Mouse (Mus musculus): ENCODE data around the gene Sh3pxd2a. TPM values are rescaled to one million over a fixed set of nuclear protein-coding genes. Genes with fewer than 3 reads are reported as not detected.

Gene Sh3pxd2a
- total RNA-seq, 2 experiments from 2014 or later = 31.8 to 32.4 TPM

DNA sequence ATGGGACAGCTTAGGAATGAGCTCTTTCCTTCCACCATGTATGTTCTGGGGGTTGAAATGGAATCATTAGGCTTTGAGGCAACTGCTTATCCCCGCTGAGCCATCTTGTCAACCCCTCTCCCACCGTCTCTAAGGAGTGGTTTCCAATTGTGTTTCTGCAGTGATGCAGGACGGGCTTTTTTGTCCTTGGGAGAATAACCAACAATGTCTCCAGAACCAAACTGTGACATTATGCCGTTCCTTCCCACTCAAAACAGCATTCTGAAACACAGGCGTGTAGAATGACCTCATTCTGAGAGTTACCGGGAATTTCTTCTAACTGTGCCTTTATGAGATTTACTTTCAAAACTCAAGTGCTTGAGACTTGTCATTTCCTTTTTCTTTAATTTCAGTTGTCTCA, 28.2 kb upstream of the Sh3pxd2a start:
- DNase-seq (ENCODE audit: low spot score in 2 of 2) = no peak

DNA sequence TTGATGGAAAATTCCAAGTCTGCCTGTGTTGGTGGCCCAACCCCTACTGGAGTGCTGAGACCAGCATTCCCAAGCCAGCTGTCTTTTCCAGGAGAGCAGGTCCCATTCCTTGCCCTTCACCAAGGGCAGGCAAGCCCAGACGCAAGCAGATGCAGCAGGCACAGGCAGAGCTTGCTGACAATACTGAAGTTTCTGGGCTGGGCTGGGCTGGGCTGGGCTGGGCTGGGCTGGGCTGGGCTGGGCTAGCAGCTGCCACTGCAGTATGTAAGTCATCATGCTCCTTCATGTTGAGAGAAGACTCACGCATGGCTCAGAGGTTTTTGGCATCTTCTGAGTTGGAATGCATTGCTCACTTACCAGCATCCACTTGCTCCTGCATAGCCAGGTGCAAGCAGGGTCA, 27.7 kb upstream of the Sh3pxd2a start:
- DNase-seq (ENCODE audit: low spot score in 2 of 2) = no peak

DNA sequence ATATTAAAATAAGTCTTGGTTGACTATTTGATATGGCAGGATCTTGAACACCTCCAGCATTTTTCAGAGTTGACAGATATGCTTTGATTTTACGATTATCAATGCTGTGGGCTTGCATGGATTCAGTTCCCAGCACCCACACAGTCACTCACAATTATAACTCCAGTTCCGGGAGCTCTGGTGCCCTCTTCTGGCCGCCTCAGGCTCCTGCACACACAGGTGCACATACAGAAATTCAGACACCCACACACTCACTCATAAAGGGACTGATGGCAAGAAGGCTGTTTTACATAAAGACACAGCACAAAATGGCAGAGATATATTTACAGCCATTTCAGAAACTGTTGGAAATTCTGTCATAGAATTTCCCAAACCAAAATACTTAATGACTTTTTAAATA, 25.0 kb upstream of the Sh3pxd2a start:
- no peak for DNase-seq (ENCODE audit: low spot score in 2 of 2)

DNA sequence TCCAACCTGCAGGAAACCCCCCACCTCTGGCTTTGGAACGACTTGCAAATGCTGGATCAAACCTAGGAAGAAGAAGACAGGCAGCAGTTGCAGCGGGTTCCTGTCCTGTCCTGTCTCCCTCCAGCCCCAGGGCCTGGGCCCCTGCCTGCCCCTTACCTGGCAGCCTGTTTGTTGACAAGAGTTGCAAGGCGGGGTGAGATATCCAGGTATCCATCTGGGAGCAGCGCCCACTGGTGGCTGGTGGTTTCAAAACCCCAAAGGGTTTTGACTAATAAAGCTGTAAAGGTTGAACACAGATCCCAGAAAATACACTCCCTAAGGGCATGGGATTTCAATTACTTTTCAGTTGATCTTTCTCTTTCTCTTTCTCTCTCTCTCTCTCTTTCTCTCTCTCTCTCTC, 24.0 kb upstream of the Sh3pxd2a start:
- DNase-seq (ENCODE audit: low spot score in 2 of 2) = no peak

DNA sequence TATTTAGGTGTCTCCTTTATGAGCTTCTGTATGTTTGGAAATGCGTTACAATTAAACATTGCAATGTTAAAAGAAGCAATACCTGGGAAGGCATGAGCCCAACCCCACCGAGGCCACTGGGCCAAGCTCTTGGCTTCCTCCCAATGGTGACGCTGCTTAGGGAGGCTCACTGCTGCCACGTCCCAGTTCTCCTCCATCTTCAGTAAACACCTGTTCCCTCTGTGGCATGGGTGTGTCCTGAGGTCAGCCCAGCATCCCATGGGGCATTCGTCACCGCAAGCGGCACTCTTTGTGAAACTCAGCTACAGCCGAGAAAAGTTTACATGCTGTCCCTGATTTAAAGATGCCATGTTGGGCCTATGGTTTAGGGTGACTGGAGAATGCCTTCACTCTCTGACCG, 23.4 kb upstream of the Sh3pxd2a start:
- DNase-seq (ENCODE audit: low spot score in 2 of 2) = no peak

DNA sequence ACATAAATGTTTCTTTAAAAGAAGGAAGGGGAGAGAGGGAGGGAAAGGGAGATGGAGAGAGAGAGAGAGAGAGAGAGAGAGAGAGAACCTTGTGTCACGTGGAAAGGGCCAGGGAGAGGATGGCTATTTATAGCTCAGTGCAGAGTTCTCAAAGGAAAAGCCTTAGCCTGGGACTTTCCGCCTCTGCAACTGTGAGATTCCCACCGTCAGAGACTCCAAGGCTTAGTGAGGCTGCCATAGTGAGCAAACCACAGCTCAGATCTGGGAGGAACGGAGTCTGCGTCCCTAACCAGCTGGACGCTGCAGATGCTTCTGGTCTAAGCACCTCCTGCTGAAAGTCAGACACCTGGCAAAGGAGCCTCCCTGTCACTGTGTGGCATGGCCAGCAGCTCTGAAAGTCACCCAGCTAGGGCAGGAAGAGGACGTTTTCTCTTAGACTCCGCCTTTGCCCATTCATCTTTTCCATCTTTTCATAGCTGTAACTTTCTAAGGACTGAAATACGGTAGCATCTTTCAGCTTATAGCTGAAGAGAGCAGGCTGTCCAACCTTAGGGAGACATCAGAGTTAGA, 21.9 kb upstream of the Sh3pxd2a start:
- DNase-seq (ENCODE audit: low spot score in 2 of 2) = no peak

DNA sequence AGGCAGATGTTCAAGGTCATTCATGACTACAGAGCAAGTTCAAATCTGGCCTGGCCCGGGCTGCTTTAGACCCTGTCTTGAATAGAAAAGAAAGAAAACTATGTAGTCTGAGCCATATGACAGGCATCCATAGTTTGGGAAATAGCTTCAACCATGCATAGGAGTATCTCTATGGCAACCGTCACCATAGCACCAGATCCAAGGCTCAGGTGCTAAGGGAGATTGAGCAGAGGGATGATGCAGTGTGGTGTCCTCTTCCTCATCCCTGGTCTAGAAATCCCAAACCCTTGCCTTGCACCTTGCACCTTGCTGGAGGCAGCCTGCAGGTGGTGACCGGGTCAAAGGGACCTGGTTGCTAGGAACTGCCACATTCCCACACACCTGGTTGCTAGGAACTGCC, 19.9 kb upstream of the Sh3pxd2a start:
- DNase-seq (ENCODE audit: low spot score in 2 of 2) = peak; percentile 49 to 58

DNA sequence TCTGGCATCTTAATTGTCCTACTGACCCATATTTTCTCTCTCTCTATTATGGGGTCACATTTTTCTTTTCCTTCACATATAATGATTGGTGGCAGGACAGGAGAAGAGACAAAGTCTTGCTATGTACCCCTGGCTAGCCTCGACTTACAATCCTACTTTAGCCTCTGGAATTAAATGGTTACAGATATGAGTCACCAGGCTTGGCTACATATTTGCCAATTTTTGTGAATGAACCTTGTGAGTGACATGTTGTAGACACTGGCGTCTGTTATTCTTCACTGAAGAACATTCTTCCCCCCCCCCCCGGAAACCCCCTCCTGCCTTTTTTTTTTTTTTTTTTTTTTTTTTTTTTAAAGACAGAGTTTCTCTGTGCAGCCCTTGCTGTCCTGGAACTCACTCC, 19.1 kb upstream of the Sh3pxd2a start:
- DNase-seq (ENCODE audit: low spot score in 2 of 2) = no peak

DNA sequence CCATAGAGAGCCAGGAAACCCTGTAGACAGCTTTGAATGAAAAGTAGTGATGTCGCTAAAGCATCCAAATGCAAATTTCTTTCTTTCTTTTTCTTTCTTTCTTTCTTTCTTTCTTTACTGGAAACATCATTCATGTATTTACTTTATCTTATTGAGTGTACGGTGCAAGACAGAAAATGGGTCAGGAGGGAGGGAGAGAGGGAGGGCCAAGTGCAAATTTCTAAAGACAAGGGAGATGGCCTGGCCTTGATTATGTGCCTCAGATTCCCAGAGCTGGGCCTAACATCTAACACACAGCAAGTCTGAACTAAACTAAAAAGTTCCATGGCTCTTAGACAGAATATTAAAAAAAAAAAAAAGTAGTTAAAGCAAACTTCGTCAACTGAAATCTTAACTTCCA, 9.3 kb upstream of the Sh3pxd2a start:
- DNase-seq (ENCODE audit: low spot score in 2 of 2) = no peak

DNA sequence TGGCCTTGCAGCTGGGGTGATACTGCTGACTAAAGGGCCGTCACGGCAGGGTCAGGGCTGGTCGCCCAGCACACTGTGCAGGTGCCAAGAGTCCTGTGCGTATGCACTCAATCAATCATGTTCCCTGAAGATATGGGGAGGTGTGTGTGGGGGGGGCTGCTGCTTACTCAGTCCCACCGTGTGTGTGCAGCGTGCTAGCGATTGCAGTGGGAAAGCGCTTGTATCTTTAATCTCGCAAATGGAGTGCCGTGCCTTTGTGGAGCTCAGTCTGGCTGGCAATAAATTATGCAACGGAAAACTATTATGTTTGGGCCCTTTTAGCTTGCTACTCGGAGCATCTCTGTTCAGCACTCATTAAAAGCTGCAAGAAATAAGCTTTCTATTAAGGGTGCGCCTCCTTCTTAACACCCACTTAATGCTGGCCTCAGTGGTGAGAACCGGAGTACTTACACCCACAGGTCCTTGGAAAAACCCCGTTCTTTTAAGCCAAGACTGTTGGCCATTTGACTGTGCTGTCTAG, 8.7 kb upstream of the Sh3pxd2a start:
- DNase-seq (ENCODE audit: low spot score in 2 of 2) = no peak

DNA sequence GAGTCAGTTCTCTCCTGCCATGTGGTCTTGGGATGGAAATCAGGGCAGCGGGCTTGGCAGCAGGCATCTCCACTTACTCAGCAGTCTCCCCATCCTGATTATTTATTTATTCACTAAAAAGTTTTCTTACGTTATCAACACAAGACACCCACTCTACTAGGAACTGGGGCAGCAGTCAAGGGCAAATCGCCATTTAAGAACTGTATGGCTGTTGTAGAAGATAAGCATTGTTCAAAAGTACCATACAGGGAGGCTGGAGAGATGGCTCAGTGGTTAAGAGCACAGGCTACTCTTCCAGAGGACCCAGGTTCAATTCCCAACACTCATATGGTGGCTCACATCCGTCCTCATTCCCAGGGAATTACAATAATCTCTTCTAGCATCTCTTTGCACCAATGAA, 7.6 kb upstream of the Sh3pxd2a start:
- DNase-seq (ENCODE audit: low spot score in 2 of 2) = no peak

DNA sequence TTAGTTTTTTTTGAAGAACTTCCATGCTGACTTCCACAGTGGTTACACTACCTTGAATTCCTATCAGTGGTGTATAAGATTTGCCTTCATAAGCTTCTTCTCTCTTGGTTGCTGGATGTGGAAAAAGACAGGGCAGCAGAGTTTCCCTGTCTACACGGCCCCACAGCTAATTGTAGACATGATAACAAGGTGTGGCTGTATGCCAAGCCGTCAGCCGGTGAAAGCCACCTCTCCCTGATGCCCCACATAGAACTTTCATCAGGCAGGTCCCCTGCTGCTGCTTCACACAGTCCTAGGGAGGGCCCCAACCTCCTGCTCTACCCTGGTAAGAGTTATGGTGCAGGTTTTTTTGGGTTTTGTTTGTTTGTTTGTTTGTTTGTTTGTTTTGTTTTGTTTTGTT, 4.5 kb upstream of the Sh3pxd2a start:
- DNase-seq (ENCODE audit: low spot score in 2 of 2) = no peak

DNA sequence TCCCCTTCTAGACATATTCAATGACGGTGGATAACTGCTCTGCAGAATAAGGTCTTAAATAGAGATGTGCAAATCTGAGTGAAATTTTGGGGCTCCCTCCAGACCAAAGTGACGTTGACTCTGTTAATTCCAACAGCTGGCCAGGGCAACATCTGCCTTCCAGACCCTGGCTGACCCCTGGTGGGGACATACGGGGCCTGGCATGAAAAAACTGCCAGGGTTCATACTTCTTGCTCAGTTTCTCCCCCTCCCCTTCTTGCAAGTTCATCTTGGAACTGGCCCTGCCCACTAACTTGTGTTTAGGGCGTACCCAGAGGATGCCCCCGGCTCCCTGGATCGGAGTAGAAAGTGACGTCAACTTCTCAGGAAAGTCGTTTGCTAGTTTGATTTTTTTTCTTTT, 2.6 kb upstream of the Sh3pxd2a start:
- no peak for DNase-seq (ENCODE audit: low spot score in 2 of 2)

DNA sequence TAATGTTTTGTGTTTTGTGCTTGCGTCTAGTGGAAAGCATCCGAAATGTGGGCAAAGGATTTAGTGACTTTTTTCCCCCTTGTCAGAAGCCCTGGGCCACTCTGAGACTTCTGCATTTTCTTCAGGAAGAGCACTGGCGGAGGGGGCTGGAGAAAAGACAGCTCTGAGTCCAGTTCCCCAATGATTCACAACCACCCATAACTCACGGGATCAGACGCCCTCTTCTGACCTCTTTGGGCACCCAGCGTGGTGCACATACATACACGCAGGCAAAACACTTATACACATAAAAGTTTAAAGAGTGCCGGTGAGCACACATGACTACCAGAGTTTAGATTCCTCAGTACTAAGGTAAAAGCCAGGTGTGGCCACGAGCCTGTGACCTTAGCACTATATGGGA, 1.3 kb upstream of the Sh3pxd2a start:
- DNase-seq (ENCODE audit: low spot score in 2 of 2) = no peak

DNA sequence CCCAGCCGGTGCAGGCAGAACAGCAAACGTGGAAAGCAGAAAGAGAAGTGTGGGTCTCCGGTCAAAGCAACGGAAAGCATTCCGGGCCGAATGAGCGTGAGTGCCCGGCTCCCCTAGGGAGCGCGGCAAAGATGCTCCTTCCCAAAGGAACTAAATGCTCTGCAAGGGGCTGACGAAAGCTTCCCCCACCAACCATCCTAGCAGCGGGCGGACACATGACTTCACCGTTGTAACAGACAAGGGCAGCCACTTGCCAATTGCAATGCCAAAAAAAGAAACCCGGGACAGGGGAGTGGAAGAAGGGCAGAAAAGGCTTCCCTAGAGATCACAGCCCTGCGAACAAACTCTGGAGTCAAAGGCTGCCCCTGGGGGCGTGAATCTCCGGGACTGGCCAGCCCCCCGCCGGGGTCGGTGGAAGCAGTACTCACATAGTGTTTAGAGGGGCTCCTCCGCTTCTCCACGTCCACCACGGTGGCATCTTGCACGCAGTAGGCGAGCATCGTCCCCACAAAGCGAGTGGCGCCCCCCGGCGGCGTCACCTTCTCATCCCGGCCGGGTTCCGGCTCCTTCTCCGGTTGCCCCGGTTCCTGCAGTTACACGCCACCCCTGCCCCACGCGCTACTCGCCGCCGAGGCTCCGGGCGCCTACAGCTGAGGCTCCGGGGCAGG, 431 bp downstream of the Sh3pxd2a start:
- peak; percentile 68 for DNase-seq (ENCODE audit: low spot score in 2 of 2)

DNA sequence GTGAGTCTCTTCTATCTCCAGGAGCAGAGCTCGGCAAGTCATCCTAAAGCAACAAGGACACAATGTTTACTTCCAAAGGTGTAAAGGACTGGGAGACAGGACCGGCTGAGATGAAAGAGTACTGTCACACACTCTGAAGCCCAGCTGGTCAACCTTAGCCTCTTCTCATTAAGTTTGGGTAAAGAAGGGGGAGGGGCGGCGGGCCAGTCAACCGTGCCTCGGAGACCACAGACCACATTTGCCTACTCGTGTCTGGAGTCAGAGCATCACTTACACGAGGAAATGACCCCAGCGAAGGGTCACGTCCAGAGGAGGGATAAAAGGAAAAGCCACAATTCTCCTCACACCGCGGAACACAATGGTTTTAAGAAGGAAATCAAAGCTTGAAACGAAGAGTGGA, 995 bp downstream of the Sh3pxd2a start:
- DNase-seq (ENCODE audit: low spot score in 2 of 2) = no peak

DNA sequence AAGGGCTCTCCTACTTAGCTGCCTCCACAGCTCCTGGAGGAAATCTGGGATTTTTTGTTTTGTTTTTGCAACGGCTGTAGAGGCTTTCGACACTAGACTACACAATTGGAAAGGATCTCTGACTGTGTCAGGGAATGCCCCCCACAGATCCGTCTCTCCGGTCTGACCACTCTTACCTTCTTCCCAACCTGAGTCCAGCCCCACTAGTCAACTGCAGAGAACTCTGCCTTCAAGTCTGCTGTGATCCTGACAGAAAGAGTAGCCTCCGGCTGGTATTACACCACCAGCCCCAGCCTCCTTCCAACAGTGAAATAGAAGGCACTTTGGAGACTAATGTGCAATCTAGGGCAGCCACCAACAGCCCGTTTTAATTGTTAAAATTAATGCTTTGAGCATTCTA, 1.5 kb downstream of the Sh3pxd2a start:
- DNase-seq (ENCODE audit: low spot score in 2 of 2) = no peak

DNA sequence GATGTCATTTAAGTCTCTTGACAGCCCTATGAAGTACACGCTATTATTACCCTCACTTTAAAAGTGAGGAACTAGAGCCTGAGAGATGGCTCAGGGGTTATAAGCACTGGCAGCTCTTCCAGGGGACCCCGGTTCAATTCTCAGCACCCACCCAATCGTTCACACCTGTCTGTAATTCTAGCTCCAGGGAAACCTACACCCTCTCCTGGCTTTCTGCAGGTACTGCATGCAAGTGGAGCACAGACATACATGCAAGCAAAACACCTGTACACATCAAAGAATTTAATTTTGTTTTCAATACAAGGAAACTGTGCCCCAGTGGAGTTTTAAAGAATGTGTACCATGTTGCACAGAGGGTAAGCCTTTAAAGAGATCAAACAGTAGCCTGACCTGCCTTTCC, 2.4 kb downstream of the Sh3pxd2a start:
- no peak for DNase-seq (ENCODE audit: low spot score in 2 of 2)

DNA sequence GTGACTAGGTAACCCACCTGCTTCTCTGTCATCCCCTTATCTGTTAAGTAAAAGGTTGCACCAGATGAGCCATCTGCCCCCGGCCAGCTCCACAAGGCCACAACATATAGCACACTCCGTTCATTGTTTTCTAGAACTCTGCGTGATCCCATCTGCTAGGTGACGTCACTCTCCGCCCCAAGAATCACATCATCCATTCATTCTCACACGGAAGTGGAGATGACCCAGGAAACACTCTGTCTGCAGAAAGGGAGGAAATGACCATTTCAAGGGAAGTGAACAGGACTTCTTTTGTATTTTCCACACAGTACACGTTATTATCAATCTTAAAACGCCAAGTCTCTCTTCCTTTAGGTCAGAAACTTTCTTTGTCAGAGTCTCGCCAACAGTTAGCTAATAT, 2.8 kb downstream of the Sh3pxd2a start:
- DNase-seq (ENCODE audit: low spot score in 2 of 2) = no peak

DNA sequence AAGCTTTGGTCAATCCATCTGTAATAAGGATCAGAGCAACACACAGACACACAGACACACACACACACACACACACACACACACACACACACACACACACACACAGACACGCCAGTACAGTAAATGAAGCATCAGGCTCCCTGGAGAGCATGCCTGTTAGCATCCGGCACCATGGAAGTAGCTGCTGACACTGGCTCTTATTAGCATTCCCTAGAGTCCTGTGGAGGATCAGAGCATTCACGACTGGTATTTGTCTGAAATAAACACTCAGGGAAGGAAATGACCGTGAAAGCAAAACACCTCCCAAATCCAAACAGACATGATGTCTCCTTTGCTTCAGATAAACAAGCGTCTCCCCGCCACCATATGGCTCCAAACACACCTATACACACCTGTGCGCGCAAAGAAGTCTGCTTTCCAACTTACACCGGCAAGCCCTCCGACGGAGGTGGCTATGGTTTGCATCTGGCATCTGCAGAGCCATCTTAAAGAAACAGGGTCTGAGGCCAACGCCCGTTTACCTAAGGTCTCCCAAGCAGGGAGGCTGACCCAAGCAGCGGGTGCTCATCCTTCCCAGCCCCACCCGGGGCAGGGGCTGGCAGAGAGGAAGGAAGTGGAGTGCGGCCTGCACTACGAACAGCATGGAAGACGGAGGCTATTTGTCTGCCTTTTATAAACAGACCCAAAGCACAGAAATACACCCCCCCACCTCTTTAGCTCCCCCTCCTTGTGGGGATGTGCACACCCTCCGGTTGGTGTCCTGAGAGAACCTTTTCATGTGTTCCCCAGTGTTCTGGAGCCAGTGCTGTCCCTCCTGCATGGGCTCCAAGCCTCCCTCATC, 3.9 kb downstream of the Sh3pxd2a start:
- no peak for DNase-seq (ENCODE audit: low spot score in 2 of 2)

DNA sequence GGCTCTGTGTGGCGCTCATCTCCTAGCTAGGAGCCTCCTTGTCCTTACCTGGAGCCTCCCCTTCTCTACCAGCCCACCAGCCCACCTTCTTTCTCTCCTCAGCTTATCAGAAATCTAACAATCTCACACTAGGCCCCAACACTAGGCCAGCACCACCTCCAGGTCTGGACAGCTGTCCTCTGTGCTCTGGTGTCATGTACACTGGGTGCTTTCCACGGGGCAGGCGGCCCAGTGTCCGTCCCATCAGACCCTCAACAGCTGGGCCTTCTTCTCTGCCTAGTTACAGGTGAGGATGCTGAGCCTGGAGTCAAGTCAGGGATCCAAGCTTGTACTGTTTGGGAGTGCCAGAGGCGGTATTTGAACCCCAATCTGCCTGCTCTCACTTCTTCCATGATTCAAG, 5.0 kb downstream of the Sh3pxd2a start:
- DNase-seq (ENCODE audit: low spot score in 2 of 2) = no peak

DNA sequence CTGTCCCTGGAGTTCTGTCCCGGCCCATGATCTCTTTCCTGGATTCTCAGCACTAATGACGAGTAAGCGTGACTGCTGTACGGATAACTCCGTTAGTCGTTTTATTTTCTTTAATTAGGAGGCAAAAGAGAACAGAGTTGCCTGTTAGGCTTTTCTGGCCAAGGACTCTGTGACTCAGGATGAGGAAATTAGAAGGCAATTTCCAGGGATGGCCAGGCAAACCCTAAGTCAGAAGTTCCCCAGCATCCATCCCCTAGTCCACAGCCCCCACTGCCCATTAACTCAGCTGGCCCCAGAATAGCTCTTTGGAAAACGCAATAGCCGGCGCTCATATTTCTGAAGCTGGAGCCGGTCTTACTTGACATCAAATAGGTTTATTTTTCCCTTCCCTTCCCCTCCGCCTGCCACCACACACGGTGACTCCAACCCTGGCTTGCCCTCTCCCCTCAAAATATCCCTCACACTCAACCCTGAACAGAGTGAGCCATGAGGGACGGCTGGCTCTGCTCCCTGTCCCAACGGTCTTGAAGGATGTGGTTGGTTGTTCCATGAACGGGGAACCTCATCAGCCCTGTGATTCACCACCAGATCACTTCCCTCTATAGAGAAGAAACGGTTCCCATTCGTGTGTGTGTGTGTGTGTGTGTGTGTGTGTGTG, 5.6 kb downstream of the Sh3pxd2a start:
- DNase-seq (ENCODE audit: low spot score in 2 of 2) = no peak
